Mouse (Mus musculus) thymus, adult 2 months (tissue): ENCODE results near the gene Auts2.

Source experiments
- CTCF ChIP-seq: fragments of 200-500 bp; IDR thresholded peaks from 2 replicates; pipeline ENCODE4 v1.5.1; 2012; ENCODE audit warnings: mild to moderate bottlenecking, control low read depth, low read length, moderate library complexity, borderline replicate concordance; ENCODE audit not compliant: control insufficient read depth, poor library complexity, insufficient read depth; ENCODE audit errors: extremely low read depth
- POLR2A ChIP-seq: fragments of 200-500 bp; IDR thresholded peaks from 2 replicates; pipeline ENCODE4 v1.6.1; 2012; ENCODE audit warnings: mild to moderate bottlenecking, low read length, control low read depth, moderate library complexity; ENCODE audit not compliant: control insufficient read depth, poor library complexity, insufficient read depth; ENCODE audit errors: extremely low read depth

DNA sequence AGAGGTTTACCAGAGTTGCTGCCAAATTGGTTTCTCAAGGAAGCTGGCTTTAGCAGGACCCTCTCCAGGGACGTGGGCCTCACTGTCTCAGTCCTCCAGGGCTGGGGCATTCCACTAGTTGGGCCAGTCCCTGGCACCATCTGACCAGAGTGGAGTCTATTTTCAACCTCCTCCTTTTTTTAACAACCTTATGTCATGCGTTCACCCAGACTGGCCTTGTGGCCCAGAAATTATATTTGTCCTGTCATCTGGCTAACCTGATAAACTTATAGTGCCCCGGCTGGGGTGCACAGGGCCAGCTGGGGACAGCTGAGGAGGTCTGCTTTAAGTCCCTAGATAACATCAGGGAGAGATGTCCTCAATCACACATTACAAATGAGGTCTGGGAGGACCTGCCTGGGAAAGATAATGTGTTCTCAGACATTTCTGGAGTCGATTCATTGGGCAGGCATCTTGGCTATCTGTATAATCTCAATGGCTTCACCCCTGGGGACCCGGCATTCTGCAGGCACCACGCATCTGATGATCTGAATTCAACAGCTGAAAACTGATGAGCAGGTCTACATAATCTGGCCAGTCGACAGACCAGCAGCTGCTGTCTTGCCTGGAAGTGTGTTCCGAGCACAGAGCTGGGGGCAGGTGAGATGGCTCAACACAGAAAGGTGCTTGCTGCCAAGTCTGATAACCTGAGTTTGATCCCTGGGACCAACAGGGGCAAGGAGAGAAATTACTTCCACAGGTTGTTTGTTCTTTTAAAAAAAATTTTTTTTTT, 984.6 kb downstream of the Auts2 start:
- no peak for TF ChIP-seq CTCF
- no peak for TF ChIP-seq POLR2A
